Mouse (Mus musculus): Measurements from ENCODE around the gene Gad1. TPM values are rescaled to one million over a fixed set of nuclear protein-coding genes. Genes with fewer than 3 reads are reported as not detected.

Gene Gad1
- total RNA-seq, 2 experiments from 2014 or later: 0.51 to 1.4 TPM

- intact Hi-C loops (cut with DNase I; ENCODE audit: low total_unique reads): loop anchor here (5.0 kb wide), 1 partner anchor 437 kb away; no protein-coding TSS in a partner anchor
Observed at GRCm38 (mm10) chr2:70563721-70564645, 11.1 kb downstream of the Gad1 start.

GRCm38 (mm10) chr2:70564646-70565315, 11.9 kb downstream of the Gad1 start:
- no peak for DNase-seq
- intact Hi-C loops (cut with DNase I; ENCODE audit: low total_unique reads): loop anchor here (5.0 kb wide), 1 partner anchor 437 kb away; no protein-coding TSS in a partner anchor

More at GRCm38 (mm10) chr2:70563721-70564645, 11.1 kb downstream of the Gad1 start:
- no peak for DNase-seq

DNA sequence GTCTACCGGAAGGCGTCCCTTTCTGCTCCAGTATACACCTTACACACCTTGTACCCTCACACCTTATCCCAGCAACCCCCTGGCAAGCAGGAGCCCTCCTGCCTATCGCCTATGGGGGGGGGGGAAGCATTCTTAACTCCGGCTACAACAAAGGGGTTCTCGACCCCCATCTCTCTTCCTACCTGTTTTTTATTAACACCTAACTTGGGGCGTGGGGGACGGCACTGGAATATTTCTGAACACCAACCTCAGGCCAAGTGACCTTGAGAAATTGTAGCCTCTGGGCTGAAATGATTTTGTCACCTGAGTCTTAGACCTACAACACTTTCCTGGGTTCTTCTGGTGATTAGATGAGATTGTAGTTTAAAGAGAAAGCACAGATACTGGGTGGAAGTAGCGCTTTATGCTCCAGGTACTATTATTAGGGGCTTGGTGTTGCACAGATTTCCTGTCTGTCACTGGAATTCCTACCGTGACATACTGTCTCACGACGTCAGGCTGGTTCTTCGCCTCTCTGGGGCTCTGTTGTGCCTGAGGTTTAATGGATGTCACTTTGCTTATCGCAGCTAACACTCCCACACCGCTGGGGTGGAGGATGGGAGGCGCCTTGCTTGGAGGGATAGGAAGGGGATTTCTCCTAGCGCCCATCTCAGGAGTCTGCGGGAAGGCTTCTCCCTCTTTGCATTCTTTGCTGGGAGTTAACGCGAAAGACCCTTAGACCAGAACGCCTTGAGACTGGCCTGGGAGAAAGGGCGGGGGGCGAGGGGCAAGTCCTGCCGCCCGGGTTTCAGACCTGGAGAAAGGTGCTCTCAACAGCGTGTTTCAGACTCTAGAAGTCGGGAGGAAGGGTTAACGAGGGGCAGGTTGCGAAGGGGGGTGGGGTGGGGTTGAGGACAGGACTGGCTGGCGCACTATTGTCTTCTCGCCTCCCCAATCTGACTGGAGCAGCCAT, 13.1 kb downstream of the Gad1 start:
- intact Hi-C loops (cut with DNase I; ENCODE audit: low total_unique reads): no loop called here

DNA sequence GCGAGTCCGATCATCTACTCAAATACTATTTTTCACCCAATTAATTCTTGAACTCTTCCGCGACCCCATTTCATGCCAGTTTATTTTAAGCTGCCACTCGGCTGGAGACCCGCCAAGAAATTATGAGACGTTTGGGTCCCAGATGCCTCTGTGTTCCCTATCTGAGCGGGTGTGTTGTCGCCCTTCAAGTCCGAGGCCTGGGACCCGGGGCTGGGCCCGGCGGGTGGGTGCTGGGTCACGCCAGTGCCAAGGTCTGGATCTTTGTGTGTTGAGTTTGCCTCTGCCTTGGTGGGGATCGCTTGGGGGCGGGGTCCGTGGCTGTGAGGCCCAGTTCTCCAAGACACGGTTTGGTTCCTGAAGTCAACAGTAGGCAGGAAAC, 13.7 kb downstream of the Gad1 start:
- intact Hi-C loops (cut with DNase I; ENCODE audit: low total_unique reads): no loop called here
- DNase-seq: no peak

More for the DNA sequence above, 13.1 kb downstream of the Gad1 start:
- DNase-seq: no peak

- peak; percentile 24 for DNase-seq
- intact Hi-C loops (cut with DNase I; ENCODE audit: low total_unique reads): no loop called here
Observed at GRCm38 (mm10) chr2:70567071-70567681, 14.3 kb downstream of the Gad1 start.

- intact Hi-C loops (cut with DNase I; ENCODE audit: low total_unique reads): no loop called here
- DNase-seq: no peak
Observed at GRCm38 (mm10) chr2:70567682-70568077, 14.8 kb downstream of the Gad1 start.

GRCm38 (mm10) chr2:70568198-70568941, 15.5 kb downstream of the Gad1 start:
- DNase-seq: no peak
- intact Hi-C loops (cut with DNase I; ENCODE audit: low total_unique reads): no loop called here

GRCm38 (mm10) chr2:70571698-70572097, 18.8 kb downstream of the Gad1 start:
- intact Hi-C loops (cut with DNase I; ENCODE audit: low total_unique reads): no loop called here
- DNase-seq: no peak

DNA sequence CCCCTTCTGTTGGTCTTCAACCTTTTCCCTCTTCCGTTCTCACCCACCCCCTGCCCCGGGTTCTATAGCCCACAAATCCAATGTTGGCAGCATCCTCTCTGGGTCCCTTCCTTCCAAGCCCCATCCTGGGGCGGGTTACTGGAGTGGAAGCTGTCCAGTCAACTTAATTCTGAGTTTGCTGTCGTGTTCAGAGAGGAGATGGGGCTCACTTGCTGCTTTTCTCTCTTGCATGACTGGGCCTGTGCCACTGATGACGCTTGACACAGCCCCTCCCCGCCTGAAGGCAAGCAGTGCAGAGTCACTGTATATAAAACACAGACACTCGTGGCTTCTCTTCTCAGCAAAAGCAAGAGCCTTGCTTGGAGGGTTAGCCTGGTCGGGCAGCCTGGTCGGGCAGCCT, 19.4 kb downstream of the Gad1 start:
- no peak for DNase-seq
- intact Hi-C loops (cut with DNase I; ENCODE audit: low total_unique reads): no loop called here

DNA sequence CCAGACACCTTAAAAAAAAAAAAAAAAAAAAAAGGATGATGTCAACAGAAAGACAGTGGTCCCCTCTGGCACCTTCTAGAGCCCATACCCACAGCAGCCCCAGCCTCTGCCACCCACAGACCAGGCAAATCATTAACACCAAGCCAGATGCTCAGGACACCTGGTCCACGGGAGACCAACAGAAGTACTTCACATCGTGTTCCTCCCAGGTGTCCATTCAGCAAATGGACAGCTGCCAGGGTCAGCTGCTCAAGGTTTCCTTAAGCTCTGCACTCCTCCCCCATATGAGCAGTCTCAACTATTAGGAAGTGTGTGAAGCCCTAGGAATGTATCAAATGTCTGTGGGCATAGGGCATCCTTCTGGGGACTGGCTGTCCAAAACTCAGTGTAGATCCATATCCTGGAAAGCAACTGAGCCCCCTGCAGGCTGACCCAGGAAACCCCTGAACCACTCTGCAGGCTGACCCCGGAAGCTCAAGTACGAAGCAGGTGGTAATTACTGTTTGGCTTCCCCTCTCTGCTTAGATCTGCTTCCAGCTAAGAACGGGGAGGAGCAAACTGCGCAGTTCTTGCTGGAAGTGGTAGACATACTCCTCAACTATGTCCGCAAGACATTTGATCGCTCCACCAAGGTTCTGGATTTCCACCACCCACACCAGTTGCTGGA, 20.8 kb downstream of the Gad1 start:
- intact Hi-C loops (cut with DNase I; ENCODE audit: low total_unique reads): no loop called here
- no peak for DNase-seq

GRCm38 (mm10) chr2:70588200-70588599, 35.3 kb downstream of the Gad1 start:
- DNase-seq: no peak
- intact Hi-C loops (cut with DNase I; ENCODE audit: low total_unique reads): no loop called here

GRCm38 (mm10) chr2:70592432-70592831, 39.6 kb downstream of the Gad1 start:
- intact Hi-C loops (cut with DNase I; ENCODE audit: low total_unique reads): no loop called here
- DNase-seq: no peak

DNA sequence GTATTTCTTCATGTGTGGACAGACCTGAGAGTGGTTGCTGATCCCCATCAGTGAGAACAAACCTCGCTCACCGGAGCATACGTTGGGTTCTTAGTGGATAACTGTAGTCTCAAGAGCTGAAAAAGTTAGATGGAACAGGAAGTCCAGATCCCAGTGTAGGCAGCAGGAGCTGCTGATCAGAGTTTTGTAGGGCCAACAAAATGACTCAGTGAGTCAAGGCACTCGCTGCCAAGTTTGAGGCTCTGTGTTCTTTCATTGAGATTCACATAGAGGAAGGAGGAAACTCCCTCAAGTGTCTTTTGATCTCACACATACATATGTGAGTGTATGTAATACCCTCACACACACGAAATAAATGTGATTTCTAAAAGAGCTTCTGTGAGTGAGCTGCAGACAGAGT, 40.8 kb downstream of the Gad1 start:
- DNase-seq: no peak
- intact Hi-C loops (cut with DNase I; ENCODE audit: low total_unique reads): no loop called here

- no peak for DNase-seq
- intact Hi-C loops (cut with DNase I; ENCODE audit: low total_unique reads): no loop called here
Observed at GRCm38 (mm10) chr2:70595896-70596295, 43.0 kb downstream of the Gad1 start.

GRCm38 (mm10) chr2:70609769-70610168, 56.9 kb downstream of the Gad1 start:
- DNase-seq: no peak
- intact Hi-C loops (cut with DNase I; ENCODE audit: low total_unique reads): no loop called here

DNA sequence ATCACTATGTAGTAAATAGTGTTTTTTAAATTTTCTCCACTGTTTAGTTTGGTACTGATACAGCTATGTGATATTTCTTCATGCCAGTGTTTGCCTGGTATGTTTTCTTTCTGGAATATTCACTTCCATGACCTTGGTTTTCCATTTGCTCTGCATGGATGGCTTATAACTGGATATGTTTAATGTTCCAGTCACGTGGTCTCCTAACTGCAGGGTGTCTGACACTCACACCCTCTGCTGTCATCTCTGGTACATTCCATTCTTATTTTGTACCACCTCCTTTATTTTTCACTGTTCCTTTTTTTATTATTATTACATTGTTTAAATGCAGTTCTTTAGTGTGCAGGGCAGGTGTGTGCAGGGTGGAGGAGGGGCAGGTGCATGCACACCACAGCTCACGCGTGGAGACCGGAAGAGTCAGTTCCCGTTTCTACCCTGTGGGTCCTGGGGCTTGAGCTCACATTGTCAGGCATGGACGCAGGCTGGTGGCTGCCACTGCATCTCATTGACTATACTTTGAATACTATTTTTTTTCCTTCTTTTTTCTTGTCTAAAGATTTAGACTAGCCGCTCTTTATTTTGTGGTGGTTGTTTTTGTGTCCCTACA, 62.0 kb downstream of the Gad1 start:
- intact Hi-C loops (cut with DNase I; ENCODE audit: low total_unique reads): no loop called here
- DNase-seq: no peak

- intact Hi-C loops (cut with DNase I; ENCODE audit: low total_unique reads): no loop called here
- DNase-seq: no peak
Observed at GRCm38 (mm10) chr2:70616076-70616475, 63.2 kb downstream of the Gad1 start.

GRCm38 (mm10) chr2:70616617-70617016, 63.7 kb downstream of the Gad1 start:
- no peak for DNase-seq
- intact Hi-C loops (cut with DNase I; ENCODE audit: low total_unique reads): no loop called here

Data from gastrocnemius, postnatal 14 days (tissue).